Mouse (Mus musculus) hindlimb bud, embryonic 11.5 days (tissue): ENCODE results near the gene Insl5.
A peak's percentile ranks its signal among the peaks of the same experiment; 100 is the strongest.

Experiments
- DNase-seq: peaks from one replicate; pipeline ENCODE4 v3.0.0-alpha.2; 2012; ENCODE audit warnings: low read depth, low spot score; ENCODE audit errors: extremely low spot score

Insl5 gene

DNA sequence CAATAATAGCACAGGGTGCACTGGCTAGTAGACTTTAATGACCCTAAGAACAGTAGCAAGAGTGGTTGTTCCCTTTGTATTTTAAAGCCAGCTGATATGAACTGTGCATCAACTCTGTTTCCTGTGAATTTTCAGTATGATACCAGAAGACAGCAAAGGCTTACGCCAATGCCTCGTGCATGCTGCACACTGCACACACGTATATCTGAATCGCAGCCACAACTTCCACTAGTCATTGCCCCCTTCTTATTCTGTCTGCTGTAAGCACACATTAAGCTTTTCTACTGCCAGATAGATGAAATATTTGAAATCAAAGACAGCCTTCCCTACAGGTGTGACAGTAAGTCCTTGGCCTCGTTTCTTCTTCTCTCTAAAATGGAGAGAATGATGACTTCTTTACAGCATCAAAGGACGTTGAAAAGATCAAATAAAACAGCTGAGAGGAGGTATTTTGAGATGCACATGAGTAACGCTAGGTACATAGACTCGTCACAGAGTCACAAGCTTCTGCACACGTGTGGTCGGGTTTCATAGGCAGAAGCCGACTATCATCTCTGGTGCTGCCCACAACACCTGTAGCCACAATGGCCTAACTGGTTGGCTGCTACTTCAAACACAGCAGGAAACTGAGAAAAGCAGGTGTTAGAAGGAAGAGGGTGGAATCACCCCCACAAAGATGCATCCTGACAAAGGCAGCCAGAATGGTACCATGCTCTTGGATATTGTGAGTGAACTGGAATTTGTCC lies 35.9 kb downstream of the Insl5 start:
- DNase-seq = no peak

- DNase-seq = no peak
These were observed 36.6 kb downstream of the Insl5 start for GRCm38 (mm10) chr4:102990016-102990415.

DNA sequence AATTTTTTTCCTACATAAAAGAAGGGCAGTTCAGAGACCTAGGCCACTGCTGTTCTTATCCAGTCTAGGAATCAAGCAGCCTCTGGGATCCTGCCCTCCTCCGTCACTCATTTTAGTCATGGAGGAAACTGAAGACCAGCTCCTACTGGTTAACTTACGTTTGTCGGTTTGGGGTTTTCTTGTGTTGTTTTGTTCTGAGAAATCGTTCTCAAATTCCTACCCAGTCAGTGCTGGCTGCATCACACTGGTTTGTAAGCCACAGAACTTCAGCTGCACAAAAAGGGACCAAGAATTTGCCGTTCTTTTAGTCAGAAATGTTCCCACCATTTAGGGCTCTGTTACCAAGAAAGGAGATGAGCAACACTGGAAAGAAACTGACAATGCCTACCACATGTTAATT lies 37.3 kb downstream of the Insl5 start:
- no peak for DNase-seq

DNA sequence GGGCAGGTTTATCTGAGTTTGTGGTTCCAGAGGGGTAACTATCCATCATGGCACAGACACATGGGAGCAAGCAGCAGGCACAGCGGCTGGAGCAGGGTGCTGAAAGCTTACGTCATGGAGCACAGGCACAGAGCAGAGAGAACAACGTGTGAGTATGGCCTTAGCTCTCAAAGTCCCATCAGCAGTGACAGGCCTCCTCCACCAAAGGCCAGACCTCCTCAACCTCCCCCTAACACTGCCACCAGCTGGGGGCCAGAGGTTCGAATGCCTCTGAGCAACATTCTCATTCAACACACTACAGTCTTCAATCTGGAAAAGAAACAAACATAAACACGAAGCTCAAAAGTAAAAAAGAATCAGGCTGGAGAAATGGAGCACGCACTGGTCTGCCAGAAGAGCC lies 38.1 kb downstream of the Insl5 start:
- no peak for DNase-seq

DNA sequence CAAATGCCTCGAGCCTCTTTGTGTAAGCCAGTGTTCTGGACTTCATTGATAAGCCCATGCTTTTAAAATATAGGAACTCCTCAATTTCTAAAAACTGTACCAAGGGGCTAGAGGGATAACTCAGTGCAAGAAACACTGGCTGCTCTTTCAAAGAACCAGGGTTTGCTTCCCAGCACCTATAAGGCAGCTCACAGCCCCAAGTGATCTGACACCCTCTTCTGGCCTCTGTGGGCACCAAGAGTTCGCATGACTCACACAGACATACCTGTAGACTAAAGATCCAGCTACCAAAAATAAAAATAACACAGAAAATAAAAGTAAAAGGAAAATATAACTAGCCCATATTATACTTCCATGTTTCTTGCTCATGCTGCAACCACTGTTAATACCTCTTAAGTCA lies 38.9 kb downstream of the Insl5 start:
- no peak for DNase-seq

GRCm38 (mm10) chr4:102987325-102987724 lies 39.3 kb downstream of the Insl5 start:
- no peak for DNase-seq

GRCm38 (mm10) chr4:102986917-102987316 lies 39.7 kb downstream of the Insl5 start:
- DNase-seq = peak; percentile 67

DNA sequence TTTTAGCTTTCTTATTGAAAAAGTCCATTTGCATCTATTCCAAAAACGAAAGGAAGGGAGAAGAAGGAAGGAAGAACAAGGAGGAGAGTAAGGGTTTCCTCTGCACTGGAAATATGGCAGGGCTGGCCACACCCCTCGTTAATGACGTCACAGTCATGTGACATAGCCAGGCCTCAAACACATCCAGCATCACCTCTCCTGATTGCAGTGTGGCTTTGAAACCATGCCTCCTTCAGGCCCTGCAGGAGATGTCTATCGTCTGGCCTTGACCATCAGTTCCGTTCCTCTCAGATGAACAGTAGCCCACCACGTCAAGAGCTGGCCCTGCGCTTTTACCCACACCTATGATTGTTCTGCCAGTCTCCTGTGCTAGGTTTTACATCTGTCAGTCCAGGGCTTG lies 40.5 kb downstream of the Insl5 start:
- no peak for DNase-seq

- DNase-seq = no peak
These were observed 44.9 kb downstream of the Insl5 start for GRCm38 (mm10) chr4:102981709-102982108.

DNA sequence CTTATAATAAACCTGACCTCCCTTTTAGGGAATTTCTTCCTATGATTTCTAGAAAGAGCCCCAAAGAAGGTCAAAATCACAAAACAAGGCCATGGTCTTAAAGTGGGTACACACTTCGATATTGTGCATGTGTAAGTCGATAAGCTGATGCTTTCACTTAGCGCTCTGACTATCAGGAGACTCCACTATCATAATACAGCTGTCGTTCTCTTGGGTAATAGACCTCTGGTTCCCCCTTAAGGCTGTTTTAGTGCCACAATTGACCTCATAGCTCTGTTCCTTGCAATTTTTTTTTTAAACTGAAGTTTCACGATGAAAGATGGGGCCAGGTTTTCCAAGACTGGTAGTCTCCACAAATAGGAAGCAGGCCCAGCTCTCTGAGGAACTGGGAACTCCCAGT lies 47.3 kb downstream of the Insl5 start:
- no peak for DNase-seq

GRCm38 (mm10) chr4:102978440-102978839 lies 48.2 kb downstream of the Insl5 start, which contains the start of gene Tctex1d1:
Gene Tctex1d1 (plus strand): TSS chr4:102978606.
- no peak for DNase-seq

- no peak for DNase-seq
These were observed 48.8 kb downstream of the Insl5 start for GRCm38 (mm10) chr4:102977778-102978321.

GRCm38 (mm10) chr4:102976290-102977275 lies 50.1 kb downstream of the Insl5 start:
- no peak for DNase-seq

- no peak for DNase-seq
These were observed 52.5 kb downstream of the Insl5 start for GRCm38 (mm10) chr4:102974172-102974571.

DNA sequence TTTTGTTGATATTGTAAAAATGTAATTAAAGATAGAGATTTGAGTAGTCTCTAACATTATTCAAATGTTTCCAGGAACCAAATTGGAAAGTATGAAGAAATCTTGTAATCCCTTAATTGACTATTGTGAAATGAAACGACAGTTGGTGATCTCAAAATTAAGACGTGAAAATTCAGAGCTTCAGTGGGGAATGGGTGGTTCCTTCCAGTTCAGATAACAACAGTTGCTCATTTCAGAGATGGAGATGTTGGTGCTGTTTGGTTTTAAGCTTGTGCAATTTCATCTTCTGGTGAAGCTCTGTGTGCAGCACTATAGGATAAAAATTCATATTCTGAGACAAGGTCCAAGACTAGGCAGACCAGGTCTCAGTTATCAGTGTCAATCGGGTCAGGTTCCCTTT lies 54.6 kb downstream of the Insl5 start:
- no peak for DNase-seq

GRCm38 (mm10) chr4:102971159-102971558 lies 55.5 kb downstream of the Insl5 start:
- DNase-seq = no peak

- DNase-seq = no peak
These were observed 57.0 kb downstream of the Insl5 start for GRCm38 (mm10) chr4:102969599-102969998.
